Mouse (Mus musculus) E14TG2a.4 (cell line): ENCODE measurements around the gene Tenm3.

Experiments used
- CTCF ChIP-seq: conservative IDR thresholded peaks from 2 replicates; pipeline ENCODE4 v1.5.1; 2014; ENCODE audit warnings: low read length
- NANOG ChIP-seq: IDR thresholded peaks from 2 replicates; pipeline ENCODE4 v1.6.1; 2014; ENCODE audit warnings: borderline replicate concordance, low read length, mixed read lengths

DNA sequence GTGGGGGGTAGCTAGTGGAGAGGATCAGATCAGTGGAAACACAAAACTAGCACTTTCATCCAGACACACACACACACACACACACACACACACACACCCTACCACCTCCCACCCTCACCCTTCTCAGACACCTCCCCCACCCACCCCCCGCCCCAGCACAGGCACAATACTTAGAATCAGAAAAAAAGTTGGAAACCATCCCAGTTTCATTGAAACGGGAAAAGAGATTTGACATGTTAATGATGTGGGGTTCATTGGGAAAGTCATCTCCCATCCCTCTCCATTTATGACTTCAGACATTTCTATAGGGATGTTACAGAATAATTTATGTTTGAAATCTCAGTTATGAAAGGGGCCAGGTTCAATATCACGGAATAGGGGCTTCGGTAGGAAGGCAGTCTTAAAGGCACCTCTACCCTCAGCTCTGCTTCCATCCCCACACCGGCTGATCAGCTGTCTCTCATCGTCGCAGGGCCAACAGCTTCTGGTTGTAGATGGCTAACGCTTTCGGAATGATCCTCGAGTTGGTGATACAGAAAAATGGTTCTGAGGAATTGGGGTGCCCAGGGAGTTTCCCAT, 231.7 kb downstream of the Tenm3 start:
- TF ChIP-seq CTCF (no peak), NANOG (no peak)
